Mouse (Mus musculus) lung, postnatal 0 days (tissue): ENCODE data around the gene Plrg1.

Source experiments
- CTCF ChIP-seq: IDR thresholded peaks from 2 replicates; pipeline ENCODE4 v1.5.1; 2016; ENCODE audit warnings: antibody characterized with exemption, mild to moderate bottlenecking
- EP300 ChIP-seq: IDR thresholded peaks from 2 replicates; pipeline ENCODE4 v1.6.1; 2016; ENCODE audit warnings: antibody characterized with exemption, mild to moderate bottlenecking, control low read depth

GRCm38 (mm10) chr3:83099651-83100050, 44.3 kb downstream of the Plrg1 start:
- TF ChIP-seq EP300 (no peak), CTCF (no peak)
